Mouse (Mus musculus): ENCODE results near the gene Nkx2-5. TPM values are rescaled to one million over a fixed set of nuclear protein-coding genes. Genes with fewer than 3 reads are reported as not detected.

Nkx2-5 gene
- not detected in 2 replicates for polyA plus RNA-seq (2012; rRNA removed)

- WGBS, result 8% methylated on average over 5 of the region's 5 CpGs
Observed at GRCm38 (mm10) chr17:26844909-26845148, at the start of gene Nkx2-5. TSS of gene Nkx2-5 (minus strand) at chr17:26845009.

GRCm38 (mm10) chr17:26894342-26894741 lies 49.5 kb upstream of the Nkx2-5 start:
- WGBS, result 74% methylated on average over 6 of the region's 6 CpGs
- no peak for DNase-seq (ENCODE audit: low read depth, low spot score)

More at GRCm38 (mm10) chr17:26844909-26845148, at the start of gene Nkx2-5:
- DNase-seq (ENCODE audit: low read depth, low spot score), result no peak

- no peak for DNase-seq (ENCODE audit: low read depth, low spot score)
- 56% methylated on average over 6 of the region's 6 CpGs for WGBS
Observed at GRCm38 (mm10) chr17:26893492-26893891, 48.7 kb upstream of the Nkx2-5 start.

GRCm38 (mm10) chr17:26892635-26893375 lies 48.0 kb upstream of the Nkx2-5 start:
- DNase-seq (ENCODE audit: low read depth, low spot score), result no peak
- WGBS, result 39% methylated on average over 16 of the region's 16 CpGs

- DNase-seq (ENCODE audit: low read depth, low spot score), result no peak
- WGBS, result 19% methylated on average over 3 of the region's 3 CpGs
Observed at GRCm38 (mm10) chr17:26887926-26888325, 43.1 kb upstream of the Nkx2-5 start.

GRCm38 (mm10) chr17:26886047-26886749 lies 41.4 kb upstream of the Nkx2-5 start:
- DNase-seq (ENCODE audit: low read depth, low spot score), result peak; percentile 75
- 7% methylated on average over 30 of the region's 30 CpGs for WGBS

- DNase-seq (ENCODE audit: low read depth, low spot score), result peak; percentile 62
- 8% methylated on average over 25 of the region's 25 CpGs for WGBS
Observed at GRCm38 (mm10) chr17:26884995-26885926, 40.5 kb upstream of the Nkx2-5 start.

- 82% methylated on average over 6 of the region's 6 CpGs for WGBS
- DNase-seq (ENCODE audit: low read depth, low spot score), result no peak
Observed at GRCm38 (mm10) chr17:26883585-26883984, 38.8 kb upstream of the Nkx2-5 start.

- DNase-seq (ENCODE audit: low read depth, low spot score), result no peak
- WGBS, result 61% methylated on average over 1 of the region's 1 CpGs
Observed at GRCm38 (mm10) chr17:26882706-26883105, 37.9 kb upstream of the Nkx2-5 start.

- DNase-seq (ENCODE audit: low read depth, low spot score), result no peak
- 84% methylated on average over 6 of the region's 6 CpGs for WGBS
Observed at GRCm38 (mm10) chr17:26879235-26879634, 34.4 kb upstream of the Nkx2-5 start.

GRCm38 (mm10) chr17:26877927-26878326 lies 33.1 kb upstream of the Nkx2-5 start:
- 87% methylated on average over 7 of the region's 7 CpGs for WGBS
- DNase-seq (ENCODE audit: low read depth, low spot score), result no peak

- no peak for DNase-seq (ENCODE audit: low read depth, low spot score)
- WGBS, result 73% methylated on average over 11 of the region's 11 CpGs
Observed at GRCm38 (mm10) chr17:26874542-26874941, 29.7 kb upstream of the Nkx2-5 start.

GRCm38 (mm10) chr17:26873502-26873901 lies 28.7 kb upstream of the Nkx2-5 start:
- DNase-seq (ENCODE audit: low read depth, low spot score), result no peak
- WGBS, result 76% methylated on average over 8 of the region's 8 CpGs

GRCm38 (mm10) chr17:26872870-26873269 lies 28.1 kb upstream of the Nkx2-5 start:
- DNase-seq (ENCODE audit: low read depth, low spot score), result no peak
- WGBS, result 58% methylated on average over 3 of the region's 3 CpGs

- DNase-seq (ENCODE audit: low read depth, low spot score), result no peak
- 17% methylated on average over 5 of the region's 5 CpGs for WGBS
Observed at GRCm38 (mm10) chr17:26868756-26869155, 23.9 kb upstream of the Nkx2-5 start.

- 56% methylated on average over 6 of the region's 6 CpGs for WGBS
- no peak for DNase-seq (ENCODE audit: low read depth, low spot score)
Observed at GRCm38 (mm10) chr17:26865156-26865555, 20.3 kb upstream of the Nkx2-5 start.

- DNase-seq (ENCODE audit: low read depth, low spot score), result no peak
- WGBS, result 24% methylated on average over 5 of the region's 5 CpGs
Observed at GRCm38 (mm10) chr17:26864343-26864742, 19.5 kb upstream of the Nkx2-5 start.

GRCm38 (mm10) chr17:26861793-26862192 lies 17.0 kb upstream of the Nkx2-5 start:
- 46% methylated on average over 4 of the region's 4 CpGs for WGBS

GRCm38 (mm10) chr17:26861383-26861782 lies 16.6 kb upstream of the Nkx2-5 start:
- 6% methylated on average over 6 of the region's 6 CpGs for WGBS
- DNase-seq (ENCODE audit: low read depth, low spot score), result no peak

More at GRCm38 (mm10) chr17:26861793-26862192, 17.0 kb upstream of the Nkx2-5 start:
- DNase-seq (ENCODE audit: low read depth, low spot score), result no peak

- WGBS, result 32% methylated on average over 4 of the region's 4 CpGs
- DNase-seq (ENCODE audit: low read depth, low spot score), result no peak
Observed at GRCm38 (mm10) chr17:26860906-26861305, 16.1 kb upstream of the Nkx2-5 start.
